Mouse (Mus musculus): Measurements from ENCODE around the gene Adap1.

Adap1 gene

GRCm38 (mm10) chr5:139325395-139325966 lies at the start of gene Adap1:
Gene Adap1 (minus strand): TSS chr5:139325622.
- DNase-seq = peak; percentile 46 to 49

- DNase-seq = no peak
Measured at GRCm38 (mm10) chr5:139374841-139375240, 49.4 kb upstream of the Adap1 start.

- no peak for DNase-seq
Measured at GRCm38 (mm10) chr5:139373889-139374444, 48.5 kb upstream of the Adap1 start.

- DNase-seq = no peak
Measured at GRCm38 (mm10) chr5:139373126-139373525, 47.7 kb upstream of the Adap1 start.

- DNase-seq = peak; percentile 93 to 96
Measured at GRCm38 (mm10) chr5:139371631-139372401, 46.4 kb upstream of the Adap1 start.

- no peak for DNase-seq
Measured at GRCm38 (mm10) chr5:139371118-139371517, 45.7 kb upstream of the Adap1 start.

- DNase-seq = no peak
Measured at GRCm38 (mm10) chr5:139370336-139370735, 44.9 kb upstream of the Adap1 start.

- DNase-seq = no peak
Measured at GRCm38 (mm10) chr5:139368638-139369320, 43.4 kb upstream of the Adap1 start.

GRCm38 (mm10) chr5:139367884-139368458 lies 42.5 kb upstream of the Adap1 start:
- DNase-seq = no peak

- no peak for DNase-seq
Measured at GRCm38 (mm10) chr5:139366484-139366883, 41.1 kb upstream of the Adap1 start.

- peak in 1 of 2 experiments; percentile 66 for DNase-seq
Measured at GRCm38 (mm10) chr5:139365827-139366226, 40.4 kb upstream of the Adap1 start.

- DNase-seq = peak; percentile 66 to 75
Measured at GRCm38 (mm10) chr5:139364911-139365571, 39.6 kb upstream of the Adap1 start.

GRCm38 (mm10) chr5:139364260-139364910 lies 39.0 kb upstream of the Adap1 start:
- peak; percentile 92 for DNase-seq

GRCm38 (mm10) chr5:139363858-139364257 lies 38.4 kb upstream of the Adap1 start:
- DNase-seq = peak; percentile 55 to 74

GRCm38 (mm10) chr5:139359244-139359643 lies 33.8 kb upstream of the Adap1 start:
- DNase-seq = no peak

- no peak for DNase-seq
Measured at GRCm38 (mm10) chr5:139358653-139359052, 33.2 kb upstream of the Adap1 start.

- DNase-seq = peak; percentile 78 to 82
Measured at GRCm38 (mm10) chr5:139355235-139355772, 29.9 kb upstream of the Adap1 start.

- DNase-seq = no peak
Measured at GRCm38 (mm10) chr5:139353946-139354345, 28.5 kb upstream of the Adap1 start.

- DNase-seq = no peak
Measured at GRCm38 (mm10) chr5:139353496-139353895, 28.1 kb upstream of the Adap1 start.

- DNase-seq = no peak
Measured at GRCm38 (mm10) chr5:139352317-139352716, 26.9 kb upstream of the Adap1 start, which contains the start of gene Cyp2w1. Gene Cyp2w1 (plus strand): TSS chr5:139352617.

- DNase-seq = no peak
Measured at GRCm38 (mm10) chr5:139351628-139352027, 26.2 kb upstream of the Adap1 start.

- DNase-seq = no peak
Measured at GRCm38 (mm10) chr5:139351134-139351533, 25.7 kb upstream of the Adap1 start, which contains the start of gene Cox19. Gene Cox19 (minus strand): TSS chr5:139351418.

Data from lung, adult 18-20 months (tissue).